Mouse (Mus musculus): ENCODE measurements around the gene Scnn1g. TPM values are rescaled to one million over a fixed set of nuclear protein-coding genes. Genes with fewer than 3 reads are reported as not detected.

Scnn1g gene
- polyA plus RNA-seq, 1 experiment from 2014 or later: 0.13 TPM

DNA sequence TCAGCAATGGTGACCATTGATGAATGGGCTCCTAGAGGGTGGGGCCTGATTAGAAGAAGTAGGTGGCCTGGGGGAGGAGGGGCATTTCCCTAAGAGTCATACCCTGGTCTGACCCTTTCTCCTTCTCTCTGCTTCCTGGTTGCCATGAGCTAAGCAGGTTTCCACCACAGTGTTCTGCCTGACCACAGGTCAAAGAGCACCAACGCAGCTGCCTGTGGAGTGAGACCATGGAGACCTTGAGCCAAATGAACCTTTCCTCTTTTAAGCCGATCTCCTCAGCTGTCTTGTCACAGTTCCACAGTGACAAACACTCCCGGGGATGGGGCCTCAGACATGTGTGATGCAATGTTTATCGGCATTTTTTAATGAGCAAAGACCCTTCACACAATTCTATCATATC is 68.7 kb downstream of the Scnn1g start:
- no peak for ATAC-seq
- Histone ChIP-seq H3K4me2 (ENCODE audit: low read depth, low read length) (no peak overlapping the region), H3K4me1 (ENCODE audit: control insufficient read depth, insufficient read depth, low read length) (no peaks in the 10 kb centered on the region), H3K36me3 (ENCODE audit: control insufficient read depth, insufficient read depth, low read length) (no peaks in the 10 kb centered on the region), H3K4me3 (ENCODE audit: low read length) (no peak overlapping the region), H3K9me3 (ENCODE audit: control insufficient read depth, low read length) (no peaks in the 10 kb centered on the region), H3K27ac (ENCODE audit: low read length) (no peak overlapping the region), H3K9ac (ENCODE audit: low read depth, low read length) (no peak overlapping the region), H3K27me3 (replicated peaks; ENCODE audit: control insufficient read depth, insufficient read depth, low read length) (no peaks in the 10 kb centered on the region)
- 87% methylated on average over 4 of the region's 4 CpGs for WGBS

DNA sequence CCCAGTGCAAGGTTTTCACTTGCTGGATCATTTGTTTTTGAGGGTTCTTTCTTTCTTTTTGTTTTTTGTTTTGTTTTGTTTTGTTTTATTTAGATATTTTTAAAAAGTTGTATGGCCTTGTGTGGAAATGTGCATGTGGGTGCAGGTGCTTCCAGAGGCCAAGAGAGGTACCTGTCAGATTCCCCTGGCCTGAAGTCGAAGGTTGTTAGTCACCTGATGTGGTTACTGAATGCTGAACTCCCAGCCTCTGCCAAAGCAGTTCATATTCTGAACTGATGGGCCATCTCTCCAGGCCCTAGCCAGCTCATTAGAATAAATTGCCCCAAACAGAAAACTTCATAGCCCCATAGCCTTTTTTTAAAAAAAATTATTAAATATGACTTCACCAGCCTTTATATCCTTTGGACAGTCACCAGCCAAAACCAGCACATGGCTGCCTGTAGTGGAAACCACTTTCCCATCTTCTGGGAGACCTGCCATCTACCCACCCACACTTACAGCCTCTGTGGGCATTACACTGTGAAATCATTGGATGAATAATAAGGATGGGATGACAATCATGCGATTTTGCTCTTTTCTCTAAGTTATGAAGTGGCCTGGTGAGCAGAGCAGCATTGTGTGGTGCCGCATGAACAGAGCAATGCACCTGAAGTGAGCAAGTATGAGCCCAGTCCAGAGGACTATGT is 71.7 kb downstream of the Scnn1g start:
- no peak overlapping the region for H3K27ac ChIP-seq (ENCODE audit: low read length)
- H3K27me3 ChIP-seq (replicated peaks; ENCODE audit: control insufficient read depth, insufficient read depth, low read length): no peaks in the 10 kb centered on the region
- 84% methylated on average over 3 of the region's 3 CpGs for WGBS
- H3K9me3 ChIP-seq (ENCODE audit: control insufficient read depth, low read length): no peaks in the 10 kb centered on the region
- H3K4me2 ChIP-seq (ENCODE audit: low read depth, low read length): no peak overlapping the region
- no peaks in the 10 kb centered on the region for H3K36me3 ChIP-seq (ENCODE audit: control insufficient read depth, insufficient read depth, low read length)
- no peaks in the 10 kb centered on the region for H3K4me1 ChIP-seq (ENCODE audit: control insufficient read depth, insufficient read depth, low read length)
- no peak overlapping the region for H3K4me3 ChIP-seq (ENCODE audit: low read length)
- H3K9ac ChIP-seq (ENCODE audit: low read depth, low read length): no peak overlapping the region
- ATAC-seq: no peak

DNA sequence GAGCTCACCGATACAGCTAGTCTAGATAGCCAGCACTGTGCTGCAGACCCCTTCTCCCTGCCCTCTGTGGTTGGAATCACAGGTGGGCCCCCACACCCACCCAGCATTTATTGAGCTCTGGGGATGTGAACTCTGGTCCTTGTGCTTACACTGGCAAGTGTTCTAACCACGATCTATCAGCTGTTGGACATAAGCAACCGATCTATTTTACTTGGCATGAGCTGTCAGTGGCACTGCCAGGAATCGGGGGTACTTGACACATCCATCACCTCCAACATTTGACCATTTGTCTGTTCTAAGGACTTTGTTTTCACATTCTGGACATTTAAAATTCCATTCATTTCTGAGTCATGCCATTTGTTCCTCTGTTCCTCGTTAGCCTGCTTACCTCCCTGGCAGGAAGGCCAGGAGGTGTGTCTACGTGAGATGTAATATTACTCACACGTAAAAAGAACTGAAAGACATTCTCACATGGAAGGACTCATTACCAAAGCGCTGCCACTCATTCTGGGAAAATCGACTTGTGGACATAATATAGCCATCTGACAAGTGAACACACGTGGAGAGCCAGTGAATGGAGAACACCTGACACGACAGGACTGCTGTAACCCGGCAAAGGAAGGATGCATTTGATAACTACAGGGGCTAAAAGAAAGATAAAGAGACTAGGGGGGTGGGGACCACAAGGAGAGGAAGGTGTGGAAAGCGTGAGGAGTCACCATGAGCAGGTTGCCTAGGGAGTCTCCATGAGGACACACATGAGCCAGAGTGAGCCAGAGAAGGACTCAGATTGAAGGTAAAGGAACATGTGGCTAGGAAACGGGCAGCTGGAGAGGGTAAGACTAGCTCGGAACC is 73.7 kb downstream of the Scnn1g start:
- ATAC-seq: no peak
- no peaks in the 10 kb centered on the region for H3K9me3 ChIP-seq (ENCODE audit: control insufficient read depth, low read length)
- H3K4me1 ChIP-seq (ENCODE audit: control insufficient read depth, insufficient read depth, low read length): no peaks in the 10 kb centered on the region
- no peaks in the 10 kb centered on the region for H3K27me3 ChIP-seq (replicated peaks; ENCODE audit: control insufficient read depth, insufficient read depth, low read length)
- H3K9ac ChIP-seq (ENCODE audit: low read depth, low read length): no peak overlapping the region
- no peak overlapping the region for H3K27ac ChIP-seq (ENCODE audit: low read length)
- H3K4me3 ChIP-seq (ENCODE audit: low read length): no peak overlapping the region
- no peaks in the 10 kb centered on the region for H3K36me3 ChIP-seq (ENCODE audit: control insufficient read depth, insufficient read depth, low read length)
- WGBS: 78% methylated on average over 15 of the region's 15 CpGs
- no peak overlapping the region for H3K4me2 ChIP-seq (ENCODE audit: low read depth, low read length)

Other genes starting within 250 kb of the Scnn1g start
- gene Usp31, start 27.2 kb upstream of the Scnn1g start, polyA plus RNA-seq (2015; fragmentation: Nextera tagmentation; extraction: Ambion mirVana): 0.80 and 1.1 TPM in 2 replicates
- gene Scnn1b, start 130.6 kb downstream of the Scnn1g start, polyA plus RNA-seq (2015; fragmentation: Nextera tagmentation; extraction: Ambion mirVana): 0.13 and 0.20 TPM in 2 replicates
- 22.1 and 25.6 TPM in 2 replicates for gene Cog7, start 247.2 kb downstream of the Scnn1g start, polyA plus RNA-seq (2015; fragmentation: Nextera tagmentation; extraction: Ambion mirVana)

All from intestine, embryonic 16.5 days (tissue).